Mouse (Mus musculus) megakaryocyte, embryonic 14.5 days (primary cell): ENCODE results near the gene 1700092M07Rik.

Experiments
- FLI1 ChIP-seq: IDR thresholded peaks from 2 replicates; pipeline ENCODE4 v1.6.1; 2012; ENCODE audit warnings: low read length, inconsistent platforms, mixed read lengths
- GATA1 ChIP-seq: IDR thresholded peaks from 3 replicates; pipeline ENCODE4 v1.6.1; 2012; ENCODE audit warnings: mixed read lengths, low read length, inconsistent platforms, borderline replicate concordance

DNA sequence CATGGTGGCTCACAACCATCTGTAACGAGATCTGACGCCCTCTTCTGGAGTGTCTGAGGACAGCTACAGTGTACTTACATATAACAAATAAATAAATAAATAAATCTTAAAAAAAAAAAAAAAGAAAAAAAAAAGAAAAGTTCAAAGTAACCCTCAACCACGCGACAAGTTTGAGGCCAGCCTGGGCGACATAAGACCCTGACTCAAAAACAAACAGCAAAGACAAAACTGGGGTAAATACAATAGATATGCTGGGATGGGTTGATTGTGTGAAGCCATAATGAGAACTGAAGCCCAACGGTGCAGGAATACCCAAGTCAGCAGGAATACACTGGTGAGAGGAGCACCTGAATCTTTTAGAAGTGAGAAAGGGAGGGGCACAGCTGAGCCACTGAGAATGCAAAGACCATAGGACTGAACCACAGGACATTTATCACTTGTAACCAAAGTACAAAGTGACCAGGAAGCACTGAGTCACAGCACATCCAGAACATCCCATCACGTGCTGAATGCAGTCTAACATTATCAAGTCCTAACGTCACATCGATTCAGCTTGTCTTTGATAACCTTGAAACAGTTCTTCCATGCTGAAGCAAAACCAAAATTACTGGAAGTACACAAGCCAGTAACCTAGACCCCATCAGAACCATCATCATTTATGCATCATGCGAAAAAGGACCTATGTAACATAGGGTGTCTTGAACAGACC is 23.6 kb upstream of the 1700092M07Rik start:
- TF ChIP-seq FLI1 (no peak), GATA1 (no peak)
